Mouse (Mus musculus): Measurements from ENCODE around the gene Tbcc.

- no peak for TF ChIP-seq POLR2A (IDR thresholded peaks at IDR 0.05; ENCODE audit: insufficient read depth, low read length)
- TF ChIP-seq EP300 (IDR thresholded peaks at IDR 0.05; ENCODE audit: insufficient read depth, low read depth, low read length) = no peak
These were observed 30.4 kb downstream of the Tbcc start for GRCm38 (mm10) chr17:46920855-46921254.
